Mouse (Mus musculus) olfactory bulb, adult 2 months (tissue): ENCODE measurements around the gene Hsd17b11.

ENCODE experiments used
- CTCF ChIP-seq: fragments of 200-500 bp; IDR thresholded peaks from 2 replicates; pipeline ENCODE4 v1.5.1; 2012; ENCODE audit warnings: low read depth, mild to moderate bottlenecking, low read length, moderate library complexity; ENCODE audit not compliant: insufficient read depth
- POLR2A ChIP-seq: fragments of 200-500 bp; IDR thresholded peaks from 2 replicates; pipeline ENCODE4 v1.6.1; 2012; ENCODE audit warnings: mild to moderate bottlenecking, low read depth, low read length, moderate library complexity; ENCODE audit not compliant: insufficient read depth

- TF ChIP-seq CTCF (no peak), POLR2A (no peak)
These were observed 26.4 kb upstream of the Hsd17b11 start for GRCm38 (mm10) chr5:104048139-104048538.
